ENCODE assay signal across 8 mouse cellular contexts in the genomic region with DNA sequence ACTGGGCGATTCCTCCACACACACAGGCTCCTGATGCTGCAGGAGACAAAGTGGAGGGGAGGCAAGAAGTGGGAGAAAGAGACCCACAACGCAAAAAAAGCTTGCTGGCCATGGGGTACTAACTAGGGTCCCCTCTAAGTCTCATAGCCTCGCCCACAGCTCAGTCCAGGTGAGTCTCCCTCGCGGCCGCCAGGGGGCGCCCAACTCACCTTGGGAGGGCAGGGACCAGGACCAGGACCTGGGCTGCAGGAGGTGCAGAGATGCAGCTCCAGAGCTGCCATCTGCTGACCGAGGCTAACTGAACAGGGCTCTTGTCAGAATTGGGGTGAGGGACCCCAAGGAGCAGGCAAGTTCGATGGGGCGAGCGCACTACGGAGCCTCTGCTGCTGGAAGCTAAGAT. TPM values are rescaled to one million over a fixed set of nuclear protein-coding genes. Genes with fewer than 3 reads are reported as not detected.
DNase-seq lines count a peak whose midpoint lies in the region; ATAC-seq and TF ChIP-seq lines count a peak whose summit lies in the region.

No protein-coding gene starts in this region.

- peak; percentile 60 for DNase-seq in ZHBTc4 (ENCODE audit: low read depth, low spot score)
- DNase-seq in kidney, postnatal 25 days: peak; percentile 27 to 56
- peak; percentile 30 for DNase-seq in lung, postnatal 36 days
- peak; percentile 17 for DNase-seq in right cerebral cortex, postnatal 4 days

- no peak overlapping the region for H3K9ac ChIP-seq in heart, embryonic 12.5 days

- WGBS in heart, embryonic 12.5 days: 13% methylated on average over 12 of the region's 12 CpGs

- no peaks in the 10 kb centered on the region for H3K27me3 ChIP-seq in E14TG2a.4 (ENCODE audit: insufficient read depth, low read length)
- peaks cover 3% of the 10 kb centered on the region; the same call in 1 of the 2 replicates for H3K27me3 ChIP-seq in heart, embryonic 12.5 days (replicated peaks)

- TF ChIP-seq CTCF in E14TG2a.4 (conservative IDR thresholded peaks at IDR 0.05; ENCODE audit: low read length): peak; percentile 30
- TF ChIP-seq CTCF in cortical plate, adult 2 months (IDR thresholded peaks at IDR 0.05; ENCODE audit: extremely low read depth, insufficient read depth, low read length): peak; percentile 46

- peaks cover 35% of the 10 kb centered on the region for H3K4me1 ChIP-seq in E14TG2a.4 (replicated peaks; ENCODE audit: low read depth, low read length)
- H3K4me1 ChIP-seq in cortical plate, adult 2 months (ENCODE audit: control insufficient read depth, insufficient read depth, low read length): no peaks in the 10 kb centered on the region
- H3K4me1 ChIP-seq in heart, embryonic 12.5 days (replicated peaks): no peaks in the 10 kb centered on the region

- H3K36me3 ChIP-seq in E14TG2a.4 (ENCODE audit: insufficient read depth, low read length): no peaks in the 10 kb centered on the region
- no peaks in the 10 kb centered on the region for H3K36me3 ChIP-seq in heart, embryonic 12.5 days

- peak overlapping the region; percentile 57 for H3K4me3 ChIP-seq in E14TG2a.4 (replicated peaks; ENCODE audit: low read length)
- H3K4me3 ChIP-seq in cortical plate, adult 2 months (ENCODE audit: insufficient read depth, low read length): no peak overlapping the region
- H3K4me3 ChIP-seq in heart, embryonic 12.5 days: no peak overlapping the region

- TF ChIP-seq POLR2A in cortical plate, adult 2 months (IDR thresholded peaks at IDR 0.05; ENCODE audit: extremely low read depth, insufficient read depth, low read length): no peak

- ATAC-seq in heart, embryonic 12.5 days (ENCODE audit: insufficient number of reproducible peaks, low FRiP score): 0 out of 2 replicates have a peak, but pooled peaks have one; percentile 57
- no peak for ATAC-seq in inflammation-experienced regulatory T-cells, adult 6 months

- H3K27ac ChIP-seq in cortical plate, adult 2 months (ENCODE audit: insufficient read depth, low read length): no peak overlapping the region
- H3K27ac ChIP-seq in heart, embryonic 12.5 days (ENCODE audit: poor library complexity, severe bottlenecking): no peak overlapping the region

- 0 out of 2 replicates have a peak, but pooled peaks cover 3% of the 10 kb centered on the region for H3K9me3 ChIP-seq in E14TG2a.4 (ENCODE audit: low read length)
- H3K9me3 ChIP-seq in heart, embryonic 12.5 days (replicated peaks): no peaks in the 10 kb centered on the region

- H3K4me2 ChIP-seq in heart, embryonic 12.5 days: no peak overlapping the region

RNA-seq across cellular contexts. Expression of a gene that starts 24.4 kb away (rescaled TPM):
- not detected in 2 replicates for polyA plus RNA-seq in cortical plate, adult 2 months (2012; rRNA removed)
- polyA plus RNA-seq in heart, embryonic 12.5 days (2016; fragmentation: Nextera tagmentation; extraction: Ambion mirVana): not detected in 2 replicates
- under 1 TPM; 0.31 to 0.51 (median 0.39) TPM for polyA plus RNA-seq in inflammation-experienced regulatory T-cells, adult 6 months (2017; shearing (Covaris generic))

RNA-seq across cellular contexts. Expression of a gene that starts 35.0 kb away (rescaled TPM):
- polyA plus RNA-seq in cortical plate, adult 2 months (2012; rRNA removed): 0.61 and 0.62 TPM in 2 replicates
- 0.27 TPM in 1 of 2 replicates, not detected in the other for polyA plus RNA-seq in heart, embryonic 12.5 days (2016; fragmentation: Nextera tagmentation; extraction: Ambion mirVana)
- polyA plus RNA-seq in inflammation-experienced regulatory T-cells, adult 6 months (2017; shearing (Covaris generic)): 10 to 100 TPM; 19.6 to 37.1 (median 30.9) TPM

RNA-seq across cellular contexts. Expression of a gene that starts 53.5 kb away (rescaled TPM):
- 0.08 TPM in 1 of 2 replicates, not detected in the other for polyA plus RNA-seq in cortical plate, adult 2 months (2012; rRNA removed)
- polyA plus RNA-seq in heart, embryonic 12.5 days (2016; fragmentation: Nextera tagmentation; extraction: Ambion mirVana): 0.10 and 0.18 TPM in 2 replicates
- under 1 TPM in 2 of 3 experiments, not detected in 1; 0.16 to 0.58 TPM for polyA plus RNA-seq in inflammation-experienced regulatory T-cells, adult 6 months (2017; shearing (Covaris generic))

Comparison
In these comparisons a context has a peak if more than half of its experiments do, and no peak if none do; other contexts are left out.
1. RNA of a gene that starts 35.0 kb away (polyA plus RNA-seq): 19.6 to 37.1 TPM in inflammation-experienced regulatory T-cells, adult 6 months; 0.61 to 0.62 TPM in cortical plate, adult 2 months and 0.27 TPM in heart, embryonic 12.5 days; every median in the first group is over 10 times any median in the second.
2. Peak in every context shown above with its lines, with median percentiles within 50 percentile points of each other: DNase-seq.